Mouse (Mus musculus) testis, adult 2 months (tissue): ENCODE measurements around the gene Cenps.

ENCODE experiments used
- CTCF ChIP-seq: fragments of 200-500 bp; IDR thresholded peaks from 2 replicates; pipeline ENCODE4 v1.5.1; 2012; ENCODE audit warnings: low read depth, mild to moderate bottlenecking, inconsistent platforms, low read length, moderate library complexity; ENCODE audit not compliant: control insufficient read depth, insufficient read depth, insufficient replicate concordance
- POLR2A ChIP-seq: fragments of 200-500 bp; IDR thresholded peaks from 2 replicates; pipeline ENCODE4 v1.6.1; 2012; ENCODE audit warnings: low read depth, mild to moderate bottlenecking, inconsistent platforms, low read length, moderate library complexity; ENCODE audit not compliant: control insufficient read depth

DNA sequence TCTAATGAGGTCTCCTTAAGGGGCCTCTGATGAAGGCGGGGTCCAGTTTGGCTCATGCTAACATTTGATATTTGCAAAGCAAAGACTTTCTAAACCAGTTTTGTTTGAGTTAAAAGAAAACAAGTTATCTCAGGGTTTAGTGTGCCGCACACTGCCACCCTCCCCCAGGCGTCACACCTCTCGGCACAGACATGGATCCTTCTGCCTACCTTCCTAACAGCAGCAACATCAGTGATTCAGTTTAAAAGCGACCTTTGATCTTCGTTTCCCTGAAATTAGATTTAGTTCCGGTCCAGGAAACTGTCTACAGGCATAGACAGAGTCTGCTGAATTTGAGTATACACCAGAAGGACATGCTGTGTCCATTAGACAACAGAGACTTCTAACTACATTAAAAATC, 40.9 kb upstream of the Cenps start:
- TF ChIP-seq POLR2A (no peak), CTCF (no peak)
